Mouse (Mus musculus) c-Kit-positive CD71-positive TER-119-positive erythroid progenitor cells, embryonic 14.5 days (primary cell): Measurements from ENCODE around the gene 1810037I17Rik.
A peak's percentile ranks its signal among the peaks of the same experiment; 100 is the strongest.

Experiments used
- DNase-seq: peaks from one replicate; pipeline ENCODE4 v3.0.0-alpha.2; 2013; ENCODE audit warnings: low spot score

Gene 1810037I17Rik

GRCm38 (mm10) chr3:122924009-122924914 lies at the start of gene 1810037I17Rik:
TSS of gene 1810037I17Rik (plus strand) at chr3:122924203.
- DNase-seq, result peak; percentile 89

GRCm38 (mm10) chr3:122876870-122877269 lies 47.1 kb upstream of the 1810037I17Rik start:
- no peak for DNase-seq

- DNase-seq, result no peak
Measured at GRCm38 (mm10) chr3:122877543-122877942, 46.5 kb upstream of the 1810037I17Rik start.

GRCm38 (mm10) chr3:122878705-122879315 lies 45.2 kb upstream of the 1810037I17Rik start:
- DNase-seq, result no peak

GRCm38 (mm10) chr3:122887505-122888301 lies 36.3 kb upstream of the 1810037I17Rik start:
- DNase-seq, result no peak

GRCm38 (mm10) chr3:122888371-122888819 lies 35.6 kb upstream of the 1810037I17Rik start:
- no peak for DNase-seq

- DNase-seq, result no peak
Measured at GRCm38 (mm10) chr3:122894772-122895171, 29.2 kb upstream of the 1810037I17Rik start, which contains the start of gene Fabp2. TSS of gene Fabp2 (plus strand) at chr3:122895072.

- DNase-seq, result no peak
Measured at GRCm38 (mm10) chr3:122895189-122895731, 28.7 kb upstream of the 1810037I17Rik start.

GRCm38 (mm10) chr3:122898254-122898653 lies 25.7 kb upstream of the 1810037I17Rik start:
- DNase-seq, result no peak

- peak; percentile 27 for DNase-seq
Measured at GRCm38 (mm10) chr3:122903746-122904433, 20.1 kb upstream of the 1810037I17Rik start.

GRCm38 (mm10) chr3:122907841-122908240 lies 16.2 kb upstream of the 1810037I17Rik start:
- DNase-seq, result no peak

- DNase-seq, result no peak
Measured at GRCm38 (mm10) chr3:122915493-122915892, 8.5 kb upstream of the 1810037I17Rik start.

- DNase-seq, result no peak
Measured at GRCm38 (mm10) chr3:122916191-122916680, 7.8 kb upstream of the 1810037I17Rik start.

- DNase-seq, result no peak
Measured at GRCm38 (mm10) chr3:122918672-122919071, 5.3 kb upstream of the 1810037I17Rik start.

GRCm38 (mm10) chr3:122919260-122919659 lies 4.7 kb upstream of the 1810037I17Rik start, which contains the start of gene Gm10959:
TSS of gene Gm10959 (minus strand) at chr3:122919360.
- DNase-seq, result no peak

GRCm38 (mm10) chr3:122920572-122921435 lies 3.2 kb upstream of the 1810037I17Rik start:
- DNase-seq, result no peak

- no peak for DNase-seq
Measured at GRCm38 (mm10) chr3:122921676-122922527, 2.1 kb upstream of the 1810037I17Rik start.

GRCm38 (mm10) chr3:122923147-122923546 lies 856 bp upstream of the 1810037I17Rik start:
- DNase-seq, result peak; percentile 55

GRCm38 (mm10) chr3:122929723-122930122 lies 5.7 kb downstream of the 1810037I17Rik start:
- no peak for DNase-seq
